Mouse (Mus musculus) gastrocnemius, adult 2 months (tissue): ENCODE data around the gene Gm11564. TPM values are rescaled to one million over a fixed set of nuclear protein-coding genes. Genes with fewer than 3 reads are reported as not detected.
"Not testable (repeated sequence)": the region's sequence is repeated elsewhere in the genome, so short reads cannot be mapped to it uniquely, and the experiment has no call there.

Source experiments
- DNase-seq: peaks from one replicate; pipeline ENCODE4 v3.0.0; 2022
- H3K27ac ChIP-seq: fragments of 200-600 bp; 2 replicates; pipeline ENCODE4 v1.8.1; 2022; ENCODE audit warnings: mild to moderate bottlenecking
- H3K4me3 ChIP-seq: fragments of 200-600 bp; 2 replicates; pipeline ENCODE4 v1.8.1; 2022; ENCODE audit warnings: mild to moderate bottlenecking, moderate library complexity
- CTCF ChIP-seq: fragments of 200-600 bp; IDR thresholded peaks from 2 replicates; pipeline ENCODE4 v1.8.1; 2022; ENCODE audit warnings: antibody characterized with exemption, mild to moderate bottlenecking, moderate library complexity
- intact Hi-C: fragments of 180-260 bp; cut with DNase I; formaldehyde crosslinking; loops from one replicate; pipeline ENCODE4 v1.15.1; 2025
- long read RNA-seq, 2 experiments: library from polyadenylated mRNA; stranded (forward); transcript quantifications; one replicate each; pipeline ENCODE4 v2.0.0; 2021
- total RNA-seq, 2 experiments: library from RNA; stranded (reverse); gene quantifications; 2 replicates each; pipeline ENCODE4 v1.2.3; 2021

Gm11564 gene
- total RNA-seq = not detected
- long read RNA-seq, experiment 1 = 0 reads
- long read RNA-seq, experiment 2 = 0 reads

- intact Hi-C loops, DNase-seq, H3K4me3 ChIP-seq, H3K27ac ChIP-seq: not testable (repeated sequence)
These were observed at the start of gene Gm11564 for GRCm38 (mm10) chr11:99815566-99815965. Gene Gm11564, minus strand, starts transcription at chr11:99815666.

DNA sequence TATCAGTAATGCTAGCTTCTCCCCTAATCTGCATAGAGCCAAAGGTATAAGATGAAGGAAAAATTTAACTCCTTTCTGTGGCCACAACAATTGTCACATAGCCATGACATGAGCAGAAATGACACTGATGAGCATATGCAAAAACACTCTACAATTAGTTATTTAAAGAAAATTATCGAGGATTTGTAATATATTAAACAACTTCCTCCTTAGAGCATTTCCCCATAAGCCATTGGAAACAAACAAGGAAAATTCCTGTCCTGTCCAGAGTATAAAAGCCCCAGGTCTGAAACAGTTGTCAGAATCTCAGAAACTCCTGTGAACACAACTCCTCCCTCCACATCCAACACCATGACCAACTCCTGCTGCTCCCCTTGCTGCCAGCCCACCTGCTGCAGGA lies 48.7 kb upstream of the Gm11564 start, which contains the start of gene Gm11559:
TSS of gene Gm11559 (plus strand) at position 301 of the 400 bp plus-strand sequence.
- H3K4me3 ChIP-seq, DNase-seq, intact Hi-C loops, H3K27ac ChIP-seq: not testable (repeated sequence)

- DNase-seq = no peak
- intact Hi-C loops = no loop called here
- TF ChIP-seq CTCF = no peak
- Histone ChIP-seq H3K4me3 (no peak overlapping the region), H3K27ac (no peak overlapping the region)
These were observed 43.3 kb upstream of the Gm11564 start for GRCm38 (mm10) chr11:99858761-99859160.

GRCm38 (mm10) chr11:99857617-99858016 lies 42.2 kb upstream of the Gm11564 start, which contains the start of gene Gm11568:
Gene Gm11568, plus strand, starts transcription at chr11:99857917.
- H3K4me3 ChIP-seq = no peak within 1 kb of the TSS
- no peak for DNase-seq
- no peak for TF ChIP-seq CTCF
- no peak within 1 kb of the TSS for H3K27ac ChIP-seq
- intact Hi-C loops = no loop called here

DNA sequence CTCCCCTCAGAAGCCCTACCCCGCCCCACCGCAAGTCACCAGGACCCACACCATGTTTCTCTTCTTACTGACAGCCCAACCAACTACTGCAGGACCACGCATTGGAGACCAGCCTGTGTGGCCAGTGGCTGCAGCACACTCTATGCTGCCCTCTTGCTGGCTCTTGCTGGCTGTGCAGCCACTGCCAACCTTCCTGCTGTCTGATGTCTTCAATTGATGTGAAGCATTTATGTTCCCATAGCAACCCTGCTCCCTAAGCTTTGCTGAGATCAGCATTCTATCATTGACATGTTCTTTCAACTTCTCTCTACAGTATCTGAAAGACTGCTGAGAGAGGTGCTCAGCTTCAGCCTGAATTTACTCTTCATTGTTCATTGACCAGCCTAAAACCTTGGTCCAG lies 38.7 kb upstream of the Gm11564 start:
- intact Hi-C loops = no loop called here
- Histone ChIP-seq H3K4me3 (no peak overlapping the region), H3K27ac (no peak overlapping the region)
- no peak for DNase-seq
- no peak for TF ChIP-seq CTCF

DNA sequence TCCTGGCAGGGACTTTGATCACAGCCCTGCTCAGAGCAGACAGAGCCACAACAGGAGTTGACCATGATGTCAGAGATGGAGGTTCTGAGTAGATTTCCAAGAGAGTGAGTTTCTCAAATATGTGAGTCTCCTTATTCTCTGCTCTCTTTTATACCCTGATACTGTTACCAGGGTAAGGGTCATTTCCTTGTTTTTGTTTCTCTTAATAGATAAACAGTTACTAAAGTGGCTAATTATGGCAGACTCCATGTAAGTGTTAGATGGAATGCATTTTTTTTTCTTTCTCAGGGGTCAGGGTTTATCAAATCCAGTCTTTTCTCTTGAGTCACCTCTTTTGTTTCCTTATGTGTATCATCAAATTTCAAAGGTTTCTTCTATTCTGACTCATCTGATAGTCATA lies 36.0 kb upstream of the Gm11564 start, which contains the start of gene Krtap4-16:
TSS of gene Krtap4-16 (minus strand) at position 101 of the 400 bp plus-strand sequence.
- Histone ChIP-seq H3K27ac (no peak within 1 kb of the TSS), H3K4me3 (no peak within 1 kb of the TSS)
- intact Hi-C loops = no loop called here
- DNase-seq = no peak
- no peak for TF ChIP-seq CTCF

DNA sequence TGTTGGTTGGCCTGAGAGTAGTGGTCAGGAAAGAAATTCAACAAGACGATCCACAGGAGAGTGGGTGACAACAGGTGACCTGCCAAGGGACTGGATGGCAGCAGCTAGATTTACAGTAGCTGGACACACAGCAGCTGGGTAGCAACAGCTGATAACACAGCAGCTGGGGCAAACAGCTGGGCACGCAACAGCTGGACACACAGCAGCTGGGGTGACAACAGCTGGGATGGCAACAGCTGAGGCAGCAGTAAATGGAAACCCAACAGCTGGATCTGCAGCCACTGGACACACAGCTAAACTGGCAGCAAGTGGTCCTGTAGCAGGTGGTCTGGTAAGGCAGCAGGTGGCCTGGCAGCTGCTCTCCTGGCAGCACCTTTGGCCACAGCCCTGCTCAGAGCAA lies 31.3 kb upstream of the Gm11564 start:
- Histone ChIP-seq H3K4me3 (no peak overlapping the region), H3K27ac (no peak overlapping the region)
- no peak for TF ChIP-seq CTCF
- DNase-seq = no peak
- intact Hi-C loops = no loop called here

DNA sequence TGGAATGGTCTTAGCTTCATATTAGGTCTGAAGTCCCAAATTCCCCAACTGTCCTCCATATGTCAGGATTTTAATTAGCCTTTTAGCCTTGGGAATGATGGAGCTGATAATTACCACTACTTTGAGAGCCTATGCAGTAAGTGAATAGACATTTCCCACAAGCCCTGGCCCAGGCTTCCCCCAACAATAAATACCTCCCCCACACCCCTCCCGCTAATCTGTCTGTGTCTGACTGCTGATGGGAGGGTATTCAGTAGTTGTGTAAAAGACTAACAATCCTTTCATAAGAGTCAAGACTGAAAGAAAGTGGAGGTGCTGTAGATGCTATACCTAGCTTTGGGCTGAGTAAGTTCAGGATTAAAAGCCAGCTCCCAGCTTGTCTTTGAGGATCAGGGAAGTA lies 26.7 kb upstream of the Gm11564 start:
- no peak for TF ChIP-seq CTCF
- Histone ChIP-seq H3K27ac (no peak overlapping the region), H3K4me3 (no peak overlapping the region)
- intact Hi-C loops = no loop called here
- DNase-seq = no peak

GRCm38 (mm10) chr11:99837966-99838365 lies 22.5 kb upstream of the Gm11564 start, which contains the start of gene 2300003K06Rik:
Gene 2300003K06Rik, minus strand, starts transcription at chr11:99838066.
- no peak within 1 kb of the TSS for H3K27ac ChIP-seq
- no peak for DNase-seq
- intact Hi-C loops = no loop called here
- no peak within 1 kb of the TSS for H3K4me3 ChIP-seq
- TF ChIP-seq CTCF = no peak

DNA sequence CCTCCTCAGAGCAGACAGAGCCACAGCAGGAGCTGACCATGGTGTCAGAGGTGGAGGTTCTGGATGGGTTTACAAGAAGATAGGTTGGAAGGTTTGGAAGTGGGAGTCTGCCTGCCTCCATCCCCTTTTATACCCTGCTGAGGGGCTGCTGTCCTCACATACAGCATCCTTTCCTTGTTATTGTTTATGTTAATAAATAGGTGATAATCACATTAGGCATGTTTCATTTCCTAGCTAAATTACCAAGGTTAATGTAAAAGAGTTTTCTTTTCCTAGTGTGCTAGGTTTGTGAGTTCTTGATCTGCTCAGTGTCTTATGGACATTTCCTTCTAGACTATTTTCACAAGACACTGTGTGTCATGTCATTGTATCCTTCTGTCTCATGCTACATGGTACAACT lies 5.7 kb downstream of the Gm11564 start, which contains the start of gene Krtap4-13:
TSS of gene Krtap4-13 (minus strand) at position 101 of the 400 bp plus-strand sequence.
- H3K27ac ChIP-seq, intact Hi-C loops, H3K4me3 ChIP-seq, DNase-seq: not testable (repeated sequence)

GRCm38 (mm10) chr11:99804346-99804745 lies 11.1 kb downstream of the Gm11564 start, which contains the start of gene Gm11554:
Gene Gm11554, minus strand, starts transcription at chr11:99804446.
- DNase-seq, H3K4me3 ChIP-seq, intact Hi-C loops, H3K27ac ChIP-seq: not testable (repeated sequence)

GRCm38 (mm10) chr11:99798832-99799231 lies 16.6 kb downstream of the Gm11564 start, which contains the start of gene Gm11569:
Gene Gm11569, minus strand, starts transcription at chr11:99798932.
- DNase-seq, H3K27ac ChIP-seq, H3K4me3 ChIP-seq, intact Hi-C loops: not testable (repeated sequence)

- H3K4me3 ChIP-seq = no peak within 1 kb of the TSS
- intact Hi-C loops = no loop called here
- no peak within 1 kb of the TSS for H3K27ac ChIP-seq
- no peak for DNase-seq
- TF ChIP-seq CTCF = no peak
These were observed 22.1 kb downstream of the Gm11564 start, which contains the start of gene Gm11596 for GRCm38 (mm10) chr11:99793367-99793766. Gene Gm11596, minus strand, starts transcription at chr11:99793467.

DNA sequence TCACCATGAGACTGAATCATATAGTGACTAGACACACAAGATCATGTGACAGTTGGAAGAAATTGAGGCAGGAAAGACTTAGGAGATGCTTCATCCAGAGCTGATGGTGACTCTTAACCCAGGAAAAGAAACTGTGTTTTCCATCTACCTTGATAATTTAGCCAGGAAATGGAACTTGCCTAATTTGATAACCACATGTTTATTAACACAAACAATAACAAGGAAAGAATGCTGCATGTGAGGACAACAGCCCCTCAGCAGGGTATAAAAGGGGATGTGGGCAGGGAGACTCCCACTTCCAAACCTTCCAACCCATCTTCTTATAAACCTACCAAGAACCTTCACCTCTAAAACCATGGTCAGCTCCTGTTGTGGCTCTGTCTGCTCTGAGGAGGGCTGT lies 30.6 kb downstream of the Gm11564 start, which contains the start of gene Krtap4-9:
TSS of gene Krtap4-9 (plus strand) at position 301 of the 400 bp plus-strand sequence.
- intact Hi-C loops, DNase-seq, H3K4me3 ChIP-seq, H3K27ac ChIP-seq: not testable (repeated sequence)
